Mouse (Mus musculus) embryonic facial prominence, embryonic 14.5 days (tissue): ENCODE data around the gene Irs2. TPM values are rescaled to one million over a fixed set of nuclear protein-coding genes. Genes with fewer than 3 reads are reported as not detected.
A peak's percentile ranks its signal among the peaks of the same experiment; 100 is the strongest.

Experiments used
- ATAC-seq: fragments of 200-750 bp; cut with Nextera tagmentation; 2 replicates; pipeline ENCODE4 v1.8.0; 2017; ENCODE audit warnings: low read depth, moderate number of reproducible peaks, moderate TSS enrichment
- DNase-seq: peaks from one replicate; pipeline ENCODE4 v3.0.0-alpha.2; 2015; ENCODE audit warnings: low spot score
- H3K27ac ChIP-seq: fragments of 300-500 bp; sonication (generic); replicated peaks from 2 replicates; pipeline ENCODE4 v1.5.1; 2014; ENCODE audit warnings: low read depth, mild to moderate bottlenecking, low read length, moderate library complexity
- H3K27me3 ChIP-seq: fragments of 300-500 bp; sonication (generic); replicated peaks from 2 replicates; pipeline ENCODE4 v1.6.1; 2014; ENCODE audit warnings: low read length; ENCODE audit not compliant: control insufficient read depth, insufficient read depth
- H3K36me3 ChIP-seq: fragments of 300-500 bp; sonication (generic); 2 replicates; pipeline ENCODE4 v1.6.1; 2014; ENCODE audit warnings: low read length, mixed read lengths; ENCODE audit not compliant: control insufficient read depth, insufficient read depth
- H3K4me1 ChIP-seq: fragments of 300-500 bp; sonication (generic); 2 replicates; pipeline ENCODE4 v1.6.1; 2014; ENCODE audit warnings: antibody characterized with exemption, low read length; ENCODE audit not compliant: control insufficient read depth, insufficient read depth
- H3K4me2 ChIP-seq: fragments of 300-500 bp; sonication (generic); 2 replicates; pipeline ENCODE4 v1.6.1; 2014; ENCODE audit warnings: low read depth, mild to moderate bottlenecking, low read length, moderate library complexity, mixed read lengths
- H3K4me3 ChIP-seq: fragments of 300-500 bp; sonication (generic); 2 replicates; pipeline ENCODE4 v1.5.1; 2014; ENCODE audit warnings: low read depth, mild to moderate bottlenecking, low read length
- H3K9ac ChIP-seq: fragments of 300-500 bp; sonication (generic); 2 replicates; pipeline ENCODE4 v1.6.1; 2014; ENCODE audit warnings: low read depth, mild to moderate bottlenecking, low read length, moderate library complexity, mixed read lengths
- H3K9me3 ChIP-seq: fragments of 300-500 bp; sonication (generic); 2 replicates; pipeline ENCODE4 v1.6.1; 2016; ENCODE audit warnings: low read length; ENCODE audit not compliant: control insufficient read depth
- WGBS: fragments of 180-500 bp; shearing (Covaris S2); extraction: QIAGEN DNeasy Blood & Tissue Kit; methylation state at CpG from one replicate; pipeline ENCODE4 v1.1.7; 2014; 5-methylcytosine and 5-hydroxymethylcytosine counted together
- polyA plus RNA-seq: library from polyadenylated mRNA; unstranded; fragments of >200 nt; fragmentation: Nextera tagmentation; extraction: Ambion mirVana; gene quantifications from 2 replicates; pipeline ENCODE4 v1.2.1, GENCODE M21; 2014

Gene Irs2
- polyA plus RNA-seq, 1 experiment from 2014 or later = 5.9 TPM

- Histone ChIP-seq H3K4me2 (no peak overlapping the region), H3K27me3 (no peaks in the 10 kb centered on the region), H3K36me3 (no peaks in the 10 kb centered on the region), H3K9me3 (no peaks in the 10 kb centered on the region), H3K4me3 (no peak overlapping the region), H3K9ac (no peak overlapping the region), H3K4me1 (peaks cover 12% of the 10 kb centered on the region), H3K27ac (no peak overlapping the region)
- 90% methylated on average over 7 of the region's 7 CpGs for WGBS
- no peak for ATAC-seq
- no peak for DNase-seq
Measured at GRCm38 (mm10) chr8:11040088-11040487, 31.8 kb upstream of the Irs2 start.

- no peaks in the 10 kb centered on the region for H3K27me3 ChIP-seq
- no peak overlapping the region for H3K4me3 ChIP-seq
- H3K9ac ChIP-seq = no peak overlapping the region
- no peak for ATAC-seq
- no peak overlapping the region for H3K4me2 ChIP-seq
- H3K27ac ChIP-seq = no peak overlapping the region
- WGBS = 64% methylated on average over 5 of the region's 5 CpGs
- H3K9me3 ChIP-seq = no peaks in the 10 kb centered on the region
- H3K4me1 ChIP-seq = peaks cover 9% of the 10 kb centered on the region
- DNase-seq = no peak
- no peaks in the 10 kb centered on the region for H3K36me3 ChIP-seq
Measured at GRCm38 (mm10) chr8:11038788-11039187, 30.5 kb upstream of the Irs2 start.

- WGBS = 80% methylated on average over 5 of the region's 5 CpGs
- no peaks in the 10 kb centered on the region for H3K36me3 ChIP-seq
- H3K9me3 ChIP-seq = no peaks in the 10 kb centered on the region
- H3K4me1 ChIP-seq = peaks cover 4% of the 10 kb centered on the region
- H3K9ac ChIP-seq = no peak overlapping the region
- no peak overlapping the region for H3K4me3 ChIP-seq
- DNase-seq = no peak
- H3K27ac ChIP-seq = no peak overlapping the region
- no peaks in the 10 kb centered on the region for H3K27me3 ChIP-seq
- H3K4me2 ChIP-seq = no peak overlapping the region
- ATAC-seq = no peak
Measured at GRCm38 (mm10) chr8:11038367-11038766, 30.1 kb upstream of the Irs2 start.

GRCm38 (mm10) chr8:11036790-11037189 lies 28.5 kb upstream of the Irs2 start:
- ATAC-seq = no peak

GRCm38 (mm10) chr8:11035628-11036416 lies 27.6 kb upstream of the Irs2 start:
- no peaks in the 10 kb centered on the region for H3K27me3 ChIP-seq
- DNase-seq (no peak), ATAC-seq (no peak)
- H3K9ac ChIP-seq = no peak overlapping the region
- no peaks in the 10 kb centered on the region; the same call in 1 of the 2 replicates for H3K4me1 ChIP-seq
- no peaks in the 10 kb centered on the region for H3K36me3 ChIP-seq
- no peak overlapping the region for H3K4me3 ChIP-seq
- H3K27ac ChIP-seq = no peak overlapping the region
- H3K9me3 ChIP-seq = no peaks in the 10 kb centered on the region
- 39% methylated on average over 19 of the region's 19 CpGs for WGBS
- no peak overlapping the region for H3K4me2 ChIP-seq

More at GRCm38 (mm10) chr8:11036790-11037189, 28.5 kb upstream of the Irs2 start:
- Histone ChIP-seq H3K36me3 (no peaks in the 10 kb centered on the region), H3K4me1 (no peaks in the 10 kb centered on the region; the same call in 1 of the 2 replicates), H3K4me3 (no peak overlapping the region), H3K27ac (no peak overlapping the region), H3K9me3 (no peaks in the 10 kb centered on the region), H3K9ac (no peak overlapping the region), H3K4me2 (no peak overlapping the region), H3K27me3 (no peaks in the 10 kb centered on the region)
- WGBS = 88% methylated on average over 3 of the region's 3 CpGs
- DNase-seq = no peak

- no peaks in the 10 kb centered on the region for H3K9me3 ChIP-seq
- 70% methylated on average over 3 of the region's 3 CpGs for WGBS
- H3K27ac ChIP-seq = no peak overlapping the region
- H3K4me1 ChIP-seq = no peaks in the 10 kb centered on the region
- no peak overlapping the region for H3K4me3 ChIP-seq
- DNase-seq = no peak
- ATAC-seq = no peak
- H3K27me3 ChIP-seq = no peaks in the 10 kb centered on the region
- no peaks in the 10 kb centered on the region for H3K36me3 ChIP-seq
- no peak overlapping the region for H3K4me2 ChIP-seq
- no peak overlapping the region for H3K9ac ChIP-seq
Measured at GRCm38 (mm10) chr8:11024871-11025270, 16.6 kb upstream of the Irs2 start.

GRCm38 (mm10) chr8:11020949-11021572 lies 12.8 kb upstream of the Irs2 start:
- ATAC-seq (no peak), DNase-seq (no peak)
- 92% methylated on average over 9 of the region's 9 CpGs for WGBS
- Histone ChIP-seq H3K4me2 (no peak overlapping the region), H3K4me3 (no peak overlapping the region), H3K36me3 (no peaks in the 10 kb centered on the region), H3K9me3 (no peaks in the 10 kb centered on the region), H3K27ac (no peak overlapping the region), H3K9ac (no peak overlapping the region), H3K27me3 (no peaks in the 10 kb centered on the region), H3K4me1 (no peaks in the 10 kb centered on the region)

GRCm38 (mm10) chr8:11015622-11016021 lies 7.4 kb upstream of the Irs2 start:
- no peak overlapping the region for H3K4me2 ChIP-seq
- peaks cover 5% of the 10 kb centered on the region for H3K4me1 ChIP-seq
- no peaks in the 10 kb centered on the region for H3K27me3 ChIP-seq
- ATAC-seq = no peak
- H3K27ac ChIP-seq = no peak overlapping the region
- no peak overlapping the region for H3K4me3 ChIP-seq
- H3K9me3 ChIP-seq = no peaks in the 10 kb centered on the region
- H3K36me3 ChIP-seq = no peaks in the 10 kb centered on the region
- WGBS = 93% methylated on average over 3 of the region's 3 CpGs
- no peak overlapping the region for H3K9ac ChIP-seq
- DNase-seq = no peak

- no peak for ATAC-seq
- 2% methylated on average over 6 of the region's 6 CpGs for WGBS
Measured at GRCm38 (mm10) chr8:11013258-11013657, 5.0 kb upstream of the Irs2 start.

More at GRCm38 (mm10) chr8:11013258-11013657, 5.0 kb upstream of the Irs2 start:
- Histone ChIP-seq H3K4me1 (peaks cover 5% of the 10 kb centered on the region), H3K4me3 (no peak overlapping the region), H3K27ac (no peak overlapping the region), H3K4me2 (no peak overlapping the region), H3K36me3 (no peaks in the 10 kb centered on the region), H3K9ac (no peak overlapping the region), H3K27me3 (no peaks in the 10 kb centered on the region), H3K9me3 (no peaks in the 10 kb centered on the region)
- peak; percentile 72 for DNase-seq
